Mouse (Mus musculus) thymus, adult 18-20 months (tissue): ENCODE results near the gene Nfkbil1.

Experiments used
- DNase-seq, 2 experiments: peaks; one replicate each; pipeline ENCODE4 v3.0.0; 2022; ENCODE audit warnings: mixed read lengths in 2 of 2

Gene Nfkbil1

DNA sequence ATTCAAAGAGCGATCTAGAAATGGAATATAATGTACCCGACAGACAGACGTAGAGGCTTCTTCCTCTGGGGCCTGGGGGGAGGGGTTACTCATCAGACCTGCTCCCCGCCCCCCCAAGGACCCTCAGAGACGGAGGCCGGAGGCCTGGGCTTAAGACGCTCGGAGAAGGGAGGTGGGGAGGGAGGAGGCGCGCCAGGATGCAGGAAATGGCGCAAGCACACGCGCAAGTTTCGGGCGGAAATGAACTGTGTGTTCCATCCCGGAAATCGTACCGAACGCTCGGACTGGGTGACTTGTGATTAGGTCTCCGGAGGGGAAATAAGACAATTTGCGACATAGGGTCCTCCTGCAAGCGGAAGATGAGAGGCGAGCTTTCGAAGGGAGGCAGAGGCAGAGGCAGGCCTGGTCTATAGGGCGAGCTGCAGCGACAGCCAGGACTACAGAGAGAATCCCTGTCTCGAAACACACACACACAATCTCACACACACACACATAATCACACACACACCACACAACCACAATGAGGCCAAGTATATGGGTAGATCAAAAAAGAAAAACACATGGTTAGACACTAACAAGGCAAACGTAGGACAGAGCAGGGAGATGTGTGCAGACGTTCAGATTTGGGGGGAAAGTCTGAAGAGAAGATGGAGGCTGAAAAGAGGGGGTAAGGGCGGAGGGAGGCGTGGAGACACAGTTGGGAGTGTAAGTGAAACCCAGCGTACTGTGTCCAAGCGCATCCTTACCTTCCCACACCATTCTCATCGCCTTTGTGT lies at the start of gene Nfkbil1:
Nfkbil1 (minus strand) TSS at position 179 of the 776 bp plus-strand sequence.
- DNase-seq: peak; percentile 84 to 91

DNA sequence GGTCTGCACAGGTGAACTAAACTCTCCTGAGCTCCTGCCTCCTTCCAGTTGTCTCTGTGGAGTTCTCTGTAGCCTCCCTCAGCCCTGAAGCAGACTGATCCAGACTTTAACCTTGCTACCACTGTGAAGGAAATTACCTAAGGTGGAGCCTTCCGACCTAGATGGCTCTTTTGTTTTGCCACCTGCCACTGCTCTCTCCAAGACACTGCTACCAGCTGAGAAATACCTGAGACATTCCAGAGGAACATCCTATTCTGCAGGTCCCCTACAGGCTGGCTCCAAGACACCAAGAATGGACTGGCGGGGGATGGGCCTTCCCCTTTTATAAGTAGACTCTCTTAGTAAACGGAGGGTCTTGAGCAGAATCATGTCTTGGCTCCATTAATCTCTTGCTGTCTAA lies 44.7 kb upstream of the Nfkbil1 start:
- no peak for DNase-seq

GRCm38 (mm10) chr17:35278957-35279688 lies 43.5 kb upstream of the Nfkbil1 start:
- DNase-seq: no peak

GRCm38 (mm10) chr17:35278049-35278448 lies 42.5 kb upstream of the Nfkbil1 start:
- DNase-seq: no peak

DNA sequence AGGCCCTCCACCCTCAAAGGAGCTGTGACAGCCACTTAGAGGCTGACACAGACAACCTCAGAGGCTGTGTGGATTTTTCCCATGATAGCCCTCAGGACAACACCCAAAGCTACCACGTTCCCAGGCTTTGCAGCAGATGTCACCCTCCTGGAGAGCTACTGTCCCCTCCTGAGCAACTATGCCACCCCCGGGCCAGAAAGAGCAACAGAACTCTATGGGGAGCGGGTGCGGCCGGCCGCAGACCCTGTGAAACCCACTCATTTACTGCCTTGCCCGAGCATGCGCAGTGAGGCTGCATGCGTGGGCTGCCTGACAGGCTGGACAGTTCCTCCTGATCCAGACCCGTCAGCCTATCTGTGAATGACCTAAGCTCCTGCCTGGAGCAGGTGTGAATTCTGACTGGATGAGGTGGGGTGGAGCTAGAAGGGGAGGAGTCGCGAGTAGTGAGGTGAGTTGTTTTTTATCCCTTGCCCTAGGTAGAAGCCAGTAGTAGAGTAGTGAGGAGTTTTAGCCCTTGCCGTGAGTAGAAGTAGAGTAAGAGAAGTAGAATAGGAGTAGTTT lies 40.8 kb upstream of the Nfkbil1 start:
- DNase-seq: no peak

- DNase-seq: peak; percentile 63 to 71
Observed at GRCm38 (mm10) chr17:35274770-35275169, 39.2 kb upstream of the Nfkbil1 start.

DNA sequence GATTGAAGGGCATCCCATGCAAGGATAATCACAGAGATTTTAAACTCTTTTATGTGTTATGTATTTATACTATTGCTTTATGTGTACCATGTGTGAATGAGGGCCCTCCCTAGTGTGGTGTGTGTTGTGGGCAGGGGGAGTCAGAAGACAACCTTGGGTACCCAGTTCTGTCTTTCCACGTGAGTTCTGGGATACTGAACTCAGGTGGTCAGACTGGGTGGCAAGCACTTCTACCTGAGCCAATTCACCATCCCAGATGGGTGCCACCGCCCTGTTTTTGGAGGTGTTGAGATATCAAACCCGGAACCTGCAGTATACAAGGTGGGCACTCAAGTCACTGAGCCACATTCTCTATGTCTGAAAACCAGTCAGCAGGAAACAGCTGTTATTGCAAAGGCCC lies 36.7 kb upstream of the Nfkbil1 start:
- no peak for DNase-seq

- peak in 1 of 2 experiments; percentile 20 for DNase-seq
Observed at GRCm38 (mm10) chr17:35269653-35270347, 34.2 kb upstream of the Nfkbil1 start.

DNA sequence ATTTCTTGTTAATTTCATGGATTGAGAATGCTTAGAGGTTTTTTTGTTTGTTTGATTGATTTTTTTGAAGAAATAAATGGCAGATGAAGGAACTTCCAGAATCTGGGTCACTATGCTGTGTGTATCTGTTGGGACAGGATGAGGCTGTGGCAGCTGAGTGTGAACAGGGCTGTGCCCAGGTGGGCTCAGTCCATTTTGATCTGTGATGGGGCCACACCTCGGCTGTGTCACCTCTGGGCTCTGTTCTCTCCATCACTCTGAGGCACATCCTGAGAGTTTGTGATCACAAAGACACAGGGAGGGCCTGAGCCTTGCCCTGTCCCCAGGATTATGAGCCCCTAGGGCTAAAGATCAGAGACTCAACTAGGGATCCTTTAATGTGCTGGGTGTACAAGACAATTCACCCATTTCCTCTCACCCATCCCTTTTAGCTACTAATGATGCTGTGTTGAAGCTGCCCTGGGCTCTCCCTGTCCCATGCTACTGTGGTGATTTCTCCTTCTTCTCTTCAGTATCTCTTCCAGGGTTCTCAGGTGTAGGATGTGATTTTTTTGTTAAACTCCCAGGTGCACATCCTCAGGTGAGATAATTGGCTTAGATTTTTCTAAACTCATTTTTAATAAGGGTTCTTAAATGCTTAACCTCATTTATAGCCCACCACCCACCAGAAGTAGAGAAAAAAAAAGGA lies 32.0 kb upstream of the Nfkbil1 start:
- no peak for DNase-seq

- DNase-seq: no peak
Observed at GRCm38 (mm10) chr17:35263523-35263883, 27.9 kb upstream of the Nfkbil1 start.

DNA sequence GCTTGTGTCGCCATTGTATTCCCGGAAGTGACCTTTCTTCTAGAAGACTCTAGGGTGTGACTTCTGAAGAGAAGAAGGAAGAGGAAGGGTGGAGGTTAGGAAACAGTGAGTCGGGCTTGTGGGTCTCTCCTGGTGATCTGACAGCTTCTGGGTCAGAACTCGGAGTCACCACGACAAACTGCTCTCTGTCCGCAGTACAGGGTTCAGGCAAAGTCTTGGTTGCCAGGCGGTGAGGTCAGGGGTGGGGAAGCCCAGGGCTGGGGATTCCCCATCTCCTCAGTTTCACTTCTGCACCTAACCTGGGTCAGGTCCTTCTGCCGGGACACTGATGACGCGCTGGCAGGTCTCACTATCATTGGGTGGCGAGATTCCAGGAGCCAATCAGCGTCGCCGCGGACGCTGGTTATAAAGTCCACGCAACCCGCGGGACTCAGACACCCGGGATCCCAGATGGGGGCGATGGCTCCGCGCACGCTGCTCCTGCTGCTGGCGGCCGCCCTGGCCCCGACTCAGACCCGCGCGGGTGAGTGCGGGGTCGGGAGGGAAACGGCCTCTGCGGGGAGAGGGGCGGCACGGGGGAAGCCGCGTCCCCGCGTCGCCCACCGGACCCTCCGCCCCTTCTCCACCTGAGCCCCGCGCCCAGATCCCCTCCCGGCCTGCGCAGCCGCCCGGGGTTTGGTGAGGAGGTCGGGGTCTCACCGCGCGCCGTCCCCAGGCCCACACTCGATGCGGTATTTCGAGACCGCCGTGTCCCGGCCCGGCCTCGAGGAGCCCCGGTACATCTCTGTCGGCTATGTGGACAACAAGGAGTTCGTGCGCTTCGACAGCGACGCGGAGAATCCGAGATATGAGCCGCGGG lies 27.3 kb upstream of the Nfkbil1 start, which contains the start of gene H2-D1:
H2-D1 (plus strand) TSS at position 67 of the 859 bp plus-strand sequence.
- DNase-seq: peak; percentile 94 to 96

DNA sequence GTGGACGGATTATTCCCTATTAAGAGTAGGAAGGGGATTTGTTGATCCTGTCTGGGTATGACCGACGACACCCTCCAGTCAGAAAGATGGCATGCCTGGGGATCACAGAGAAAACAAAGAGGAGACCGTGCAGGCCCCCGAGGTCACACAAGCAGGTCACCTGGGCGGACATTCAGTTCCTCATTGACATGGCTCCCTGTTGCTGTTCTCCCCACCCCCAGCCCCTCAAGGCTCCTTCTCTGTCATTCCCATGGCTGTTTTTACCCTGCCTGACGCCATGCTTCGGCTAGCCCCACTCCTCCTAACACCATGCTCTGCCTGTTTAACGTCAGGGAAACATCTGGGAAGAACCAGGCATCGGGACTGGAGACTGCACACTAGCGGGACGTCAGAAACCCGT lies 26.1 kb upstream of the Nfkbil1 start:
- DNase-seq: no peak

GRCm38 (mm10) chr17:35259621-35260020 lies 24.0 kb upstream of the Nfkbil1 start:
- no peak for DNase-seq

GRCm38 (mm10) chr17:35258492-35259478 lies 23.2 kb upstream of the Nfkbil1 start:
- peak; percentile 34 to 67 for DNase-seq

- DNase-seq: peak; percentile 87 to 93
Observed at GRCm38 (mm10) chr17:35257824-35258491, 22.4 kb upstream of the Nfkbil1 start.

DNA sequence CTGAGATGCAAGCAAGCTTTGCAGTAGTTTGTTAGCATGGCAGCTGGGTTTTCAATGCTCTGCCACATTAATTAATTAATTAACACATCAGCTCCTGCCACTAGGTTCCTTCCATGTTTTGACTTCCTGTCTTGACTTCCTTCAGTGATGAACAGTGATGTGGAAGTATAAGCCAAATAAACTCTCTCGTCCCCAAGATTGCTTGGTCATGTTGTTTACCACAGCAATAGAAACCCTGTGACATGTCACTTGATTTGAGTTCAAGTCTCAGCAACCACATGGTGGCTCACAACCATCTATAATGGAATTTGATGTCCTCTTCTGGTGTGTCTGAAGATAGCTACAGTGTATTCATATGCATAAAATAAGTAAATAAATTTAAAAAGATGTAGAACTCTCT lies 21.8 kb upstream of the Nfkbil1 start:
- no peak for DNase-seq

GRCm38 (mm10) chr17:35255704-35256103 lies 20.1 kb upstream of the Nfkbil1 start:
- DNase-seq: no peak

- no peak for DNase-seq
Observed at GRCm38 (mm10) chr17:35255301-35255700, 19.7 kb upstream of the Nfkbil1 start.

DNA sequence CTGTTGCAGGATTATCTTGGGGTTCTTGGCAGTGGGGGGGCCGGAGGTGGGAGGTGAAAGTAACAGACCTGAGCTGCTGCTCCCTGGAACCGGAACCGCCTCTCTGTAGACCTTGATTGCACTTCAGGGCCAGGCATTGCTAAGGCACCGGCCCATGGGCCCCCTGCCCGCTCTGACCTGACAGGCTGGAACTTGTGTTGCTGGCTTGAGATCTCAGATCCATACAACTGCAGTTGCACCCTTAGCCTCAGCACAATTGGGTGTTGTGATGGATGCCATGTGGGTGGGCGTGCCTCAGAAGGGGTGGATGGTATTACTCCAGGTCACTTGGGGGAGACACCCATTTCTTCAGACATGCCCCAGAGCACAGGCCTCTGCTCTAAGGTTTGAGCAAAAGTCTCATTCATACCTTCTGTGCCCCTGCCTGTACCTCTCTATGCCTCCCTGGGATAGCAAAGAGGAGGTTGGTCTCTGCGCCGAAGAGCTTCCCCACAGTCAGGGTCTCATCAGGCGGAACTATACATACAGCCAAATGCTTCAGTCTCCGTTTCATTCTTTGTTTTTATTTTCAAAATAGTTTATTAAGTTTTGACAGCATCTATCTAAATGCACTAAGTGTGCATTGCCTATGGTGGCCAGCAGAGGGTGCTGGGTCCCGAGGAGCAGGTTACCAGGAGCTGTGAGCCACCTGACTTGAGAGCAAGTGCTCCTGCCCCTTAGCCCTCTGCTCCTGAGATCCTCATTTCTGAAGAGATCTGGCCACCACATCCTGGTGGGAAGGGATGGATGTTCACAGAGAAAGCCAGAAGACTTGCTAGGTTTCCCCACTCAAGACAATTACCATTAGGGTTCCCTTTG lies 18.9 kb upstream of the Nfkbil1 start:
- DNase-seq: peak; percentile 51 to 52
